Mouse (Mus musculus): ENCODE results near the gene Sipa1l3.

The Sipa1l3 gene

DNA sequence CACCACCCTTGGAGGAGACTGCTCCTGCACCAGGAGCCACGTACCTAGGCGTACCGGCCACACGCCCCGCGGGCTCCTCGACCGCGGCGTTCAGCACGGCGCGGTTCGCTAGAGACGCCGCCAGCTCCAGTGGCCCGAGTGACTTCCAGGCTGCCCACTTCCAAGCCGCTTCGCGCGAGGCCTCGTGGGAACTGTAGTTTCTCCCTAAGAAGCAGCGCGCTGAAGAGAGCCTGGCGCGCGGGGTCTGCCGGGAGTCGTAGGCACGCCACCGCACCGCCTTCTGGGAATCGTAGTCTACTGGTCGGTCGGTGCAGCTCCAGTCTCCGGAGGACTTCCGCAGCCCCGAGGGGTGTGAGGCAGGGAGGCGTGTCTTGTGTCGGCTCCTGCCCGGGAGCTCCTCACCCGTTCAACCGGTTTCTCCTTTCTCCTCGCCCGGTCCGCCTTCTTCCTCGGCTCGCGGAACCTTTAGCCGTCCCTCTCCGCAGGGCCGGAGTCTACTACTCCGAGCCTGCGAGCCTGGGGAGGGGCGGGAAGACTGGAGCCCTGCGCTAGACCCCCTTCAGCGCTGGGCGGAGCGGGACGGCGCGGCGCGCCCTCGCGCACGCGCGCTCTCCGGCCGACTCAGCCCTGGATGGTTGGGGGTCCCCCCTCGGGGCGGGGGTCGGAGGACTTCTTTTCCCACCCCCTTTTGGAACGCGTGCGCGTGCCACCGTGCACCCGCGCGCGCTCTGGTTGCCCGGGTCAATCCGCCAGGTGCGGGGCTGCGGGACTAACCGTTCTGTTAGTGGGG lies at the start of gene Sipa1l3:
Sipa1l3 (minus strand) TSS at position 221 of the 790 bp plus-strand sequence.
- in situ Hi-C loops (cut with MseI, MboI) = loop anchor here in 1 of 2 experiments (10.0 kb wide), 1 partner anchor 214 kb away; the partner anchor contains the start of gene Dpf1

DNA sequence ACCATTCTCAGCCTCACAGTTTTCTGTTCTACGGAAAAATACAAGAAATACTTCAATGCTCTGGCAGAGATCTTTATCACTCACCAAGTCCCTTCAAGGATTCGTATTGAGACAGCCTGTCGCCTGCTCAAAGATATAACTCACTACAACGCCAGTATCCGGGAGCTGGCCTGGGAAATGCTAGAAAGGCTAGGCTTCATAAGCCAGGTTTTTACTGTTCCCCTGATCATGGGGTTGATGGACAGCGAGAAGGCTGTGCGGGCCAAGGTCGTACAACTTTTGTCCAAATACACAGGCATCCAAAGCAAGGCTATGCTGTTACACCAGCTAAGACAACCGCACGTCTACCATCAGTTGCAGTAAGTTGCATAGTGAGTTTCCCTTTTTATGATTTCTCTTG lies 44.6 kb upstream of the Sipa1l3 start:
- in situ Hi-C loops (cut with MseI, MboI) = no loop called here

DNA sequence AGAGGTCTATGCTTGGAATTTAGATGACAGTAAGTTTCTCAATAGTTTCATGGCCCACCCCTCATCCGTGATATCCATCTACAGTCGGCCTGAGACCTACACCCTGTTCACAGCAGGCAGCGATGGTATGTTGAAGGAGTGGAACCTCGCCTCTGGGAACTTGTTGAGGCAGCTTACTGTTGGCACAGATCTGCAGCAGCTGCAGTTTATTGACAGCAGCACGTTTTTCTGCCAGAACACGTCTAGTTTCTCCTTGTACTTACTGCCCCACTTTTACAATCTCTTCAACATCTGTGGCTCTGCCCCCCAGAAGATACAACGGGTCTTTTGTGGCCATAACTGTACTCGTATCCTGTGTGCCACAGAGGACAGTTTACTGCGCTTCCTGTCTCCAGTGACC lies 42.6 kb upstream of the Sipa1l3 start:
- in situ Hi-C loops (cut with MseI, MboI) = no loop called here

DNA sequence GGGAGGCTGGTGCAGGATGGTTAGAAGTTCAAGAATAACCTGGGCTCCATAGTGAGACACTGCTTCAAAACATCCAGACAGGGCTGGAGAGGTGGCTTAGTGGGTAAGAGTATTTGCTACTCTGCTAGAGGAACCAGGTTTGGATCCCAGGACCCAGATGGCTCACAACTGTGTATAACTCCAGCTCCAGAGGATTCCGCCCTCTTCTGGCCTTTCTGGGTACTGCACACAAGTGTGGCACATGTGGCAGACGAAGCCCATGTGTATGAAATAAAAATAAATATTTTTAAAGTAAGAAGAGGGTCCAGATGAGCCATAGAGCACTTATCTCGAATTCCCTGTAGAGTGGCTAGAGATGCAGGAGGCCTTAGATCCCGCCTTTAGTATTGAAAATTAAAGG lies 40.8 kb upstream of the Sipa1l3 start:
- in situ Hi-C loops (cut with MseI, MboI) = no loop called here

DNA sequence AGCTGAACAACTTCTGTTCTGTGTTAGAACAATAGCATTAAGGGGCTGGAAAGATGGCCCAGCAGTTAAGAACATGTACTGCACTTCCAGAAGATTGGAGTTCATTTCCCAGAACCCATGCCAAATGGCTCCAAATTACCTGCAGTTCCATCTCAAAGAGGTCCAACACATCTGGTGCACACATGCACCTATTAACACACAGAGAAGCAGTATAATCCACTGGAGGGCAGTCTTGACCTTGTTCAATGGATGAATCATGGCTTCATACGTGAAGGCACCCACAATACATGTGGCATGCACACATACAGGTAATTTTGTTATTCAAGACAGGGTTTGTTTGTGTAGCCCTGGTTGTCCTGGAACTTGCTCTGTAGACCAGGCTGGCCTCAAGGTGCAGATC lies 40.3 kb upstream of the Sipa1l3 start:
- in situ Hi-C loops (cut with MseI, MboI) = no loop called here

DNA sequence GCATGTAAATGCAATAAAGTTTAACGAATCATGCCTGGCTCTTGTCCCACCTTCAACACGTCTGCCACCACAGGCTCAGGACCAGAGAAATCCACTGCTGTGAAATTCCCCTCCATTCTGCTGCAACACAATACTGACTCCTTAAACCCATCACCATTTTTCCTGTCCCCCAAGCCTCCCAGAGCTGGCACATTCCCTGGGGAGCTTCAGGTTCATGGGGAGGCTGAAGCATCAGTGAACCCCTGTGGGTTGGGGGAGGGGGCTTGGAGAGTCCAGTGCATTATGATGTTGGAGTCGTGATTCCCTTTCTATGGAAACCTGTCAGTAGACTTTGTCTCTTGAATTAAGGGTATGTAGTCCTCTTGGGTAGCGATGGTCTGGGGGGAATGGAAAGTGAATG lies 37.8 kb upstream of the Sipa1l3 start:
- in situ Hi-C loops (cut with MseI, MboI) = no loop called here

DNA sequence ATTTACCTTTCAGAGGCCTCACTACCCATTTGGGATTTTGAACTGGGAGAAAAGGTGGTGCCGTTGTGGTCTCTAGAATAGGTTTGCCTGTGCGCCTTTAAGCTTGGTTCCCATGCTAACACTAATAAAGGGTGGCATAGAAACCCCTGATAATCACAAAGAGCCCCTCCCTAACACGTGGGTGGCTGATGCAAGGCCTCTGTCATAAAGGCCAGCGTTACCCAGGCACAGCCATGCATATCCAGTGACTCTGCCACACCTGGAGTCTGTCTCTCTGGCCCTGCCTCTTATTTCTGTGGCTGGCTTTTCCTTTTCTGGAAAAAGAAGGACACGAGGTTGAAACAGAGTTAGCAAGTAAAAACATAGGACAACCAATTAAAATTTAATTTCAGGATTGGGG lies 37.1 kb upstream of the Sipa1l3 start:
- in situ Hi-C loops (cut with MseI, MboI) = no loop called here

DNA sequence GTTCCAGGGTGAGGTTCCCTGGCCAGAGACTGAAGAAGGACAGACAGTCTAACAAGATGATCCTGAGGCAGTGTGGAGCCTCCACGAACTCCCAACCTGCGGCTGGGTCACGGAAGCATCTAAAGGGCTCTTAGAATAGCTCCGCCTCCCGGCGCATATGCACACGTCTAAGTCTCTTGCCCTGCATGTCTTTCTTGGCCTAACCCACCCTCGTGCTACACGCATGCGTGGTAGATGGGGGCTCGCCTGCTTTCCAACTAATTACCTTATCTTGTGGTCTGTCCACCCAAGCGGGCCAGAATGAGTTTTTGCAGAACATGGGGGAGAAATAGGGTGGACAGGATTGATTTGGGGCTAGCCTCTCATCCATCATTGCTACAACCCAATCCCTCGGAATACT lies 36.6 kb upstream of the Sipa1l3 start:
- in situ Hi-C loops (cut with MseI, MboI) = no loop called here

DNA sequence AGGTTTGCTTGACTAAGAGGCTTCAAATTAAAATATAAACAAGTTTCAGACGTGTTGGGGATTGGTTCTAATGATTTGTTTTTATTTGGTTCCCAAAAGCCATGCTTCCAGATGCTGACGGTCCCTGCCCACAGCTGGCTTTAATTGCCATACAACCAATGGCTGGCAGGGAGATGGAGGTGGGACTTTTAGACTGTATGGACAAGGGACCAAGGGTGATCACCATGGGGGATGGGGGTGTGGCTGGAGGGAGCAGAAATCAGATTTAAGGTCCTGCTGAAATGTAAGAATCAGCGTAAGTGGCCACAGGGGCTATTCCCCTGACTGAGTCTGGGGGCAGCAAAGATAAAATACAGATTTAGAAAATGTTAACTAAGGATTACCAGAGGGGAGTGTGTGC lies 32.2 kb upstream of the Sipa1l3 start:
- in situ Hi-C loops (cut with MseI, MboI) = no loop called here

DNA sequence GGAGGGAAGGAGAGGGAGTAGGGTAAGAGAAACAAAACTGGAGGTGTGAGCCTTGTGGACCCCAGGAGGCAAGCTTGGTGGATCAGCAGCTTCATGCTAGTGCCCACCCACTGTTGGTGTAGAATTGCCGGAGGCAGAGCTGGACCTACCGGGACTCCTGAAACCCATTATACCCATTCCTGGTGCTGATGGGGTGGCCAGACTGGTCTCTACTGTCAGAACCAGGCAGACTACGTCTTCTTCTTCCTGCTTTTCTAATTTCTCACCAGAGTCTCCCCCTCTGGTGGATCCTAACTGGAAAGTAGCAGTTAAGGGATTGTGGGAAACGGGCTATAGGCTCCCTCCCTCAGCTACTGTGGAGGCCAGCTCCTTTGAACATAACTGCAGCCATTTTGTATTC lies 23.2 kb upstream of the Sipa1l3 start:
- in situ Hi-C loops (cut with MseI, MboI) = no loop called here

DNA sequence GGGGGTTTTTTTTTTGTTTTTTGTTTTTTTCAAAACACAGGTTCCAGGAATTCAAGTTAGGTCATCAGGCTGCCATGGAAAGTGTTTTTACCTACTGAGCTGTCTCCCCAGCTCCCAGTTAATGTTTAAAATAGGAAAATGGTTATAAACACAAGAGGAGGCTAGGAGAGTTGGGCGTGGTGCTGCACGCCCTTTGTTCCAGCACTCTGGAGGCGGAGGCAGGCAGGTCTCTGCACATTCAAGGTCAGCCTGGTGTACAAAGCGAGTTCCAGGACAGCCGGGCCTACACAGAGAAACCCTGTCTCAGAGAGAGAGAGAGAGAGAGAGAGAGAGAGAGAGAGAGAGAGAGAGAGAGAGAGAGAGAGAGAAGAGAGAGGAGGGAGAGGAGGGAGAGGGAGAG lies 22.7 kb upstream of the Sipa1l3 start:
- in situ Hi-C loops (cut with MseI, MboI) = no loop called here

DNA sequence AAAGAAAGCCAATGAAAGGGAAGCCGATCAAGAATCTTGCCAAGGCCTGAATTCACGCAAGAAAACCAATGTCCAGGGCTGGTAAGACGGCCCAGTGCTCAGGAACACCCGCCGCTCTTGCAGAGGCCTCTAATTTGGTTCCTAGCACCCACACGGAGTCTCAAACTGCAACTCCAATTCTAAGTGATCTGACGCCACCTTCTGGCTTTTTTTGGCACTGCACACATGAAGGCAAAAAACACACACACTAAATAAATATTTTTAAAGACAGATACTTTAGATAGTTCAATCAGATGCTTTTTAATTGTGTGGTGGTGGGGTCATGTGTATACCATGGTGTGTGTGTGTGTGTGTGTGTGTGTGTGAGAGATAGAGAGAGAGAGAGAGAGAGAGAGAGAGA lies 22.2 kb upstream of the Sipa1l3 start:
- in situ Hi-C loops (cut with MseI, MboI) = no loop called here

DNA sequence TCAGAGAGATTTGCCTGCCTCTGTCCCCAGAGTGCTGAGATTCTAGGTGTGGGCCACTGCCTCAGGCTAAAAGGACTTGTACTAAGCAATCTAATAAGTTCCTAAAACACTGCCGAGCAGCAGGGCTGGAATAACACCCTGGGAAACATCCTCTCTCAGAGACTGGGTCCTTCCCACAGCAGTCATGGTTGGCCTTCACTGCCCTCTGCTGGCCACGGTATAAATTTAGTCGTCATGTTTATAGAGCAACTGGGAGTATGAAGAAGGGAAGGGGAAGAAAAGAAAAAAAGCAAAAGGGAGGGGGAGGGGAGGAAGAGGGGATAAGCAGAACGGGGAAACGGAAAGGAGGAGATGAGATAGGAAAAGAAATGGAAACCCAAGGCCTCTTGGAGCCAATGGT lies 5.3 kb upstream of the Sipa1l3 start:
- in situ Hi-C loops (cut with MseI, MboI) = loop anchor here (5.0 kb wide), 1 partner anchor 141 kb away; no protein-coding TSS in a partner anchor

DNA sequence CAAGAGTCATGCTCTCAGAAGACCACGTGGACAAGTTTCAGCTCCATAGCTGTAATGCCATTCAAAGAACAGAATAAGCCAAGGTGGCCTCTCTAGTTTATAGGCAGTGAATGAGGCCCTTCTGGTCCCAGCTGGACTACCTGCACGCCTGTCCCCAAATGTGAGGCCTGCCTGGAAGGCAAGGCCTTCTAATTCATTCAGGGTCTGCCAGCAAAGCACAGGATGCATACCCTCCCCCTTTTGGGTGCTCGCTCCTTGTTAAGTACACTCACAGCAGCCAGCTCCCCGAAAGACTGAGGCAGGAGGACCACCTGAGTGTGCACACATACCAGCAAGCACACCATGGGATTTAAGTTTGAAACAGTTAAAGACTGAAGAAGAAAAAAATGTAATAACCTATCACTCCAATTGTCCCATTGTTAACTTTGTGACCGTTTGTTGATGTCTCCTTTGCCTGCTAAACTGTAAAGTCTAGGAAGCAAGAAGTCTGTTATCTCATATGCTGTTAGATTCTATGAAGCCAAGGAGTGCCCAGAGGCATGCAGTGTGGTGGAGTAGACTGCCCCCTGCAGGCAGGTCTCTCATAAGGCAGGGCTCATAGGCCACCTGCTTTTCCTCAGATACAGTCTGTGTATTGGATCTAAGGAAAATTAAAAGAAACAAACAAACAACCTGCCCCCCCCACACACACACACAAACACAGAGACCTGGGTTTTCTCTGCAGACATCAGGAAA lies 3.6 kb upstream of the Sipa1l3 start:
- in situ Hi-C loops (cut with MseI, MboI) = loop anchor here (5.0 kb wide), 1 partner anchor 140 kb away; no protein-coding TSS in a partner anchor

DNA sequence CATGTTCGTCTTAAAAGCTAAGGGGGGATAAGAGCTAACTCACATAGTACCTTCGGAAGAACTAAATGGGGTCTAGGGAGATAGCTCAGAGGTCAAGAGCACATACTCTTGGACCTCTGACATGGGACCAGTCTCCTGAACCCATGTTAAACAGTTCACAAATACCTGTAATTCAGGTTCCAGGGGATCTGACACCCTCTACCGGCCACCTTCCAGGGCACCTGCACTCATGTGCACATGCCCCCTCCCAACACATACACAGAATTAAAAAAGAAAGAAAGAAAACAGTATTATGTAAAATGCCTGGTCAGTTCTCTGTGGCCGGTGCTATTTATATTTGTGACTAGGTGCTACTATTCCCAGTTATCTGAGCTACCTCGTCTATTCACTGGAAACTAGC lies 2.9 kb upstream of the Sipa1l3 start:
- in situ Hi-C loops (cut with MseI, MboI) = loop anchor here (5.0 kb wide), 1 partner anchor 139 kb away; no protein-coding TSS in a partner anchor

DNA sequence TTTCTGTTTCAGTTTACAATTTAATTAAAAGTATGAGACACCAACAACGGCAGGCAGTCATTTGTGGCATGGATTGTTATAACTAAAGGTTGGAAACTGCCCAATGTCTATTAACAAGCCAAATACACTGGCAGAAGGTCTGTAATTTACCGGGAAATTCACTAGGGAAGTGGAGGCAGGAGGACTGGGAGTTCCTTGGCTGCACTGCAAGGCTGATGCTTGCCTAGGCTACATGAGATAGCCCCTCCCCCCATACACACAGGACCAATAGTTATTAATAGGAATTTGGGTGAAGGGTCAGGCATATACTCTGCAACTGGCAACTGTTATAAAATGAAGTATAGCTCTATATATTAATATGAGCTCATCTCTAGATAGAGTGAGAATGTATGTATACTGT lies 2.4 kb upstream of the Sipa1l3 start:
- in situ Hi-C loops (cut with MseI, MboI) = loop anchor here (5.0 kb wide), 1 partner anchor 138 kb away; no protein-coding TSS in a partner anchor

DNA sequence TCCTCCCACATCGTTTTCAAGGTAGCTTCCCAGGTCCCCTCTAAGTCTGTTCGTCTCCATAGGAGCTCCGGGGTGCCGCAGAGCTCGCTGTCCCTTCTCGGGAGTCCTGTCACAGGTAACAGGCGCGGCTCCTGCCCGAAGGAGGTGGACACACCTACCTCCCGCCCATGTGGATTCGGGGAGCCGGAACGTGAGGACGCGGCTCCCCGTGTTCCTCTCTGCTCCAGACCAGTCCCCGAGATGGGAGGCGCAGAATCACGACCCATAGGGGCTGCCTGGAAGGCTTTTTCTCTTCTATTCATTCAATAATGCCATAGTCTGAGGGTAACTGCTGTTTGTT lies 740 bp upstream of the Sipa1l3 start:
- in situ Hi-C loops (cut with MseI, MboI) = loop anchor here in 1 of 2 experiments (10.0 kb wide), 1 partner anchor 214 kb away; the partner anchor contains the start of gene Dpf1

DNA sequence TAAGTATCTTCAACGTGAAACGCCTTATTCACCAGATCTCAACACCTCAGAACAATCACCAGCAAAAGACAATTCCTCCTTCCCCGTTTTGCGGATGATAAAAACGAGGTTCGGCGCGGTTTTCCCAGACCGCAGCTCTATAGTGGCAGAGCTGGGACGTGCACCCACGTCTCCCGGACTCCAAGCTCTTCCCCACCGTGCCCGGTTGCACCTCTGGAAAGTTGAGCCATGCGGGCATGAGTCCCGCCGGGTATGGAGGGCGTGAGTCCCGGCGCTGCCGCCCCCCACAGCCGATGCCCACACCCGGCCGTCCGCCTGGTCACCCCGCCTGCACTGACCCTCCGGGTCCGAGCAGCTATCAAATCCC lies 404 bp downstream of the Sipa1l3 start:
- in situ Hi-C loops (cut with MseI, MboI) = loop anchor here in 1 of 2 experiments (10.0 kb wide), 1 partner anchor 213 kb away; the partner anchor contains the start of gene Dpf1

DNA sequence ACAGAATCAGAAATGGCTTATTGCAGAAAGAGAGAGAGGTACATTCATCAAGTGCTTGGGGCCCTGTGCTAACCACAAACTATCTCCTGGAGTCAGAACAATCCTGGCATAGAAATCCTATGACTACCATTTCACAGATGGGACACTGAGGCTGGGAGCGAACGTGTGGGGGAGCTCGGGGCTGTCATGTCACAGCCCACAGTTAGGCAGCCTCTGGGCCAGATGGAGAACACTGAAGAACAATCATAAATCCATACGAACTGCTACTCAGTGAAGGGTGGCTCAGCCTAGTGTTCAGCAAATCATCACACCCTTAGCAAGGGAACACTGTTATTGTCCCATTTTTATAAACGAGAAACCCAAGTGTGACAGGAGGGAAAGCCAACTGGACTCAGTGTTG lies 1.3 kb downstream of the Sipa1l3 start:
- in situ Hi-C loops (cut with MseI, MboI) = loop anchor here in 1 of 2 experiments (10.0 kb wide), 1 partner anchor 212 kb away; the partner anchor contains the start of gene Dpf1

DNA sequence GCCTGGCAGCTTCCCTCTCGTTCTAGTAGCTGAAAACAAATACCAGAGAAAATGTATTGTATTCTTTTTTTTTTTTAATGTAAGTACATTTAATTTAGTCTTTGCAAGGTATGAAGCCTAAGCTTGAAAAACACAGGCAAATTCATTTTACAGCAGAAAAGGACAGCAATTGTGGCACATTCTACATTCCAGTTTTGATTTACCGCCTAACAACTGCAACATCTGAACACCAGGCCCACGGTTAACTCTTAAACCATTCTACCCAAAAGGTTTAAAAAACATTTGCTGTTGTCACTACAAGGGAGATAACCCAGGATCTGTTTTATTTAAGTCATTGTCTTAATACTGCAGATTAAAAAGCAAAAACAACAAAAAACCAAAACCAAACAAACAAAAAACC lies 2.8 kb downstream of the Sipa1l3 start:
- in situ Hi-C loops (cut with MseI, MboI) = loop anchor here in 1 of 2 experiments (10.0 kb wide), 1 partner anchor 211 kb away; the partner anchor contains the start of gene Dpf1

DNA sequence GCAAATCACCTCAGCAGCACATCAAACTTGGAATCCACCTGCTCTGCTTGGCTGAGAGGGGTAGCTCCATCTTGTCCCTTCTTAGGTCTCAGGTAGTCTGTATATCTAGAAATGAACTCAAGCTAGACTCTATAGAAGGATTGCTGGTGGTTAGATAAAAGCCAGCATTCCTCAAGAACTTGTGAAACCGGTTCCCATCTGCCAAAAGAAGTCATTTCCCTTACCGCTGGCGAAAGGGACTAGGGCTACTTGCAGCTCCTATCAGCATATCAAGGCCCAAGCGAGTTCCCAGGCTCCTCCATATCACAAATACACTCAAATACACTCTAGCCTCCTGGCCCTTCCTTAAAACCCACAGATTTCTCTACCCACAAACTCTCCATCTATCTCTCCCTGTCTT lies 5.7 kb downstream of the Sipa1l3 start:
- in situ Hi-C loops (cut with MseI, MboI) = loop anchor here in 1 of 2 experiments (10.0 kb wide), 1 partner anchor 208 kb away; the partner anchor contains the start of gene Dpf1

DNA sequence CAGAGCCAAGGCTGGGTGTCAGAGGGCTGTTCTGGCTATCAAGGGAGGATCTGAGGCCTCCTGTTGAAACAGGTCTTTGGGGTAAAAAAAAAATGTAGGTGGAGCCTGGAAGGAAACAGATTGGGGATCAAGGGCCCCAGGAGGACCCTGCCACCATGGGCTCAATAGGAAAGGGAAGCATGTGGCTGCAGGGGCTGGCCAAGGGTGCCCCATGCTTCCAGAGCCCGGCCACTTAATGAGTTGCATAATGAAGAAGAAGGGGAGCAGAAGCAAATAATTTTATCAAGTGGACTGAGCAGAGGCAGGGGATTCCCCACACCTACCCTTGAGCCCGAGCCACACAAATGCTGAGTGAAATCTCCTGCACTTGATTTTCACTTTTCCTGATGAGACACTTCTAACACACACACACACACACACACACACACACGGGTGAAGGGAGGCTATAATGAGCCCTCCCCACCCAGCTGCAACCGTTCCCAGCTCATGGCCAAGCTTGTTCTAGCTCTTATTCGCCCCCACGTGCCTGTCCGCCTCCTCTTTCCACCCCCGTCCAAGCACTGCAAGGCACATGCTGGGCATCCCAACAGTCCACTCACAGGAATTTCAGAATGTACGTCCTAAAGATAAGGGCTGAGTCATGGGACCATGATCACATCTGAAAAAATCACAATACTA lies 6.7 kb downstream of the Sipa1l3 start:
- in situ Hi-C loops (cut with MseI, MboI) = loop anchor here in 1 of 2 experiments (10.0 kb wide), 1 partner anchor 207 kb away; the partner anchor contains the start of gene Dpf1

Data from mouse trophoblast stem cell (cell line).